Mouse (Mus musculus) testis, adult 2 months (tissue): ENCODE data around the gene Cxcr5.

Experiments
- CTCF ChIP-seq: fragments of 200-500 bp; IDR thresholded peaks from 2 replicates; pipeline ENCODE4 v1.5.1; 2012; ENCODE audit warnings: low read depth, mild to moderate bottlenecking, inconsistent platforms, low read length, moderate library complexity; ENCODE audit not compliant: control insufficient read depth, insufficient read depth, insufficient replicate concordance
- POLR2A ChIP-seq: fragments of 200-500 bp; IDR thresholded peaks from 2 replicates; pipeline ENCODE4 v1.6.1; 2012; ENCODE audit warnings: low read depth, mild to moderate bottlenecking, inconsistent platforms, low read length, moderate library complexity; ENCODE audit not compliant: control insufficient read depth

GRCm38 (mm10) chr9:44551138-44551537, 10.5 kb downstream of the Cxcr5 start:
- no peak for TF ChIP-seq POLR2A
- TF ChIP-seq CTCF = no peak
